ENCODE assay signal across 16 mouse cellular contexts in the genomic region with DNA sequence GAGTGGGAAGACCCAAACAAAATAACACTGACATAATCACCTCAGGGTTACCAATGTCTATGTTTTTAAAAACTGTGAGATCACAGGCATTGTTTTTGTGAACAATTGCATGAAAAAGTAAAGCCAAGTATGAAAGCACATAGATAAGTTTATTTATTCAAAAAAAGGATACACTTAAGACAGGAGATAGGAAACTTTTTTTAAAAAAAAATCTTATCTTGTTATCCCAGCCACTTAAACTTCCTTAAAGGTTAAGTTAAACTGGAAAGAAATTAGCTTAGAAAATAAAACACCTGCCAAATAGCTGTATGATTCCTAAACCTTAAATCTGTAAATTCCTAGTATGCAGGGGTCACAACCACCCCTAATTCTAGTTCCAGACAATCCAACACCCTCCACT. TPM values are rescaled to one million over a fixed set of nuclear protein-coding genes. Genes with fewer than 3 reads are reported as not detected.
DNase-seq lines count a peak whose midpoint lies in the region; ATAC-seq and TF ChIP-seq lines count a peak whose summit lies in the region.
"Had no signal": no experiment of that assay in that cellular context is flagged by ENCODE, and none has a peak within 500 bp of the region (broad histone marks: within the 10 kb centered on the region; RNA-seq: fewer than 3 reads in every experiment).

No protein-coding gene starts in this region.

- no peaks in the 10 kb centered on the region for H3K36me3 ChIP-seq in hindbrain, embryonic 10.5 days
- H3K36me3 ChIP-seq in hindbrain, embryonic 11.5 days (ENCODE audit: control insufficient read depth, insufficient read depth, low read length), result no peaks in the 10 kb centered on the region
- H3K36me3 ChIP-seq in hindbrain, embryonic 14.5 days (replicated peaks; ENCODE audit: control insufficient read depth, insufficient read depth), result no peaks in the 10 kb centered on the region
- H3K36me3 ChIP-seq in liver, embryonic 14.5 days (replicated peaks; ENCODE audit: control insufficient read depth, insufficient read depth, low read depth), result no peaks in the 10 kb centered on the region
- no peaks in the 10 kb centered on the region for H3K36me3 ChIP-seq in neural tube, embryonic 13.5 days
- no peaks in the 10 kb centered on the region for H3K36me3 ChIP-seq in thymus, adult 2 months (ENCODE audit: control insufficient read depth, insufficient read depth, low read length)
- H3K36me3 ChIP-seq: embryonic facial prominence, embryonic 12.5 days; limb, embryonic 13.5 days; stomach, embryonic 15.5 days had no signal

- H3K9ac ChIP-seq in hindbrain, embryonic 11.5 days (ENCODE audit: low read depth, low read length), result no peak overlapping the region
- H3K9ac ChIP-seq in hindbrain, embryonic 14.5 days, result no peak overlapping the region
- H3K9ac ChIP-seq in liver, embryonic 14.5 days (replicated peaks), result no peak overlapping the region
- H3K9ac ChIP-seq in neural tube, embryonic 13.5 days, result 0 out of 2 replicates have a peak overlapping the region, but pooled peaks have one; percentile 39
- H3K9ac ChIP-seq: embryonic facial prominence, embryonic 12.5 days; limb, embryonic 13.5 days; stomach, embryonic 15.5 days had no signal

- TF ChIP-seq EP300 in liver, embryonic 14.5 days (IDR thresholded peaks at IDR 0.05; ENCODE audit: low read depth), result no peak

- no peaks in the 10 kb centered on the region for H3K27me3 ChIP-seq in hindbrain, embryonic 10.5 days (ENCODE audit: insufficient read depth, poor library complexity, severe bottlenecking)
- no peaks in the 10 kb centered on the region for H3K27me3 ChIP-seq in hindbrain, embryonic 11.5 days (ENCODE audit: control insufficient read depth, insufficient read depth, low read length)
- H3K27me3 ChIP-seq in hindbrain, embryonic 14.5 days (ENCODE audit: control insufficient read depth, insufficient read depth, low read length), result no peaks in the 10 kb centered on the region
- peaks cover 25% of the 10 kb centered on the region for H3K27me3 ChIP-seq in liver, embryonic 14.5 days (ENCODE audit: control insufficient read depth, insufficient read depth, low read length)
- no peaks in the 10 kb centered on the region for H3K27me3 ChIP-seq in neural tube, embryonic 13.5 days
- H3K27me3 ChIP-seq in thymus, adult 2 months (ENCODE audit: control insufficient read depth, insufficient read depth, low read length), result peaks cover 7% of the 10 kb centered on the region
- H3K27me3 ChIP-seq: embryonic facial prominence, embryonic 12.5 days; limb, embryonic 13.5 days; stomach, embryonic 15.5 days had no signal

- ATAC-seq in hindbrain, embryonic 11.5 days (ENCODE audit: low FRiP score), result no peak
- ATAC-seq in hindbrain, embryonic 14.5 days (ENCODE audit: low FRiP score), result no peak
- ATAC-seq in liver, embryonic 14.5 days (ENCODE audit: insufficient read depth), result no peak
- no peak for ATAC-seq in neural tube, embryonic 13.5 days (ENCODE audit: low read depth)

- no peak for TF ChIP-seq CTCF in liver, embryonic 14.5 days (IDR thresholded peaks at IDR 0.05; ENCODE audit: low read depth)
- no peak for TF ChIP-seq CTCF in thymus, adult 2 months (IDR thresholded peaks at IDR 0.05; ENCODE audit: borderline replicate concordance, control insufficient read depth, extremely low read depth, insufficient read depth, low read length, poor library complexity)

- H3K27ac ChIP-seq in hindbrain, embryonic 10.5 days, result no peak overlapping the region
- H3K27ac ChIP-seq in hindbrain, embryonic 11.5 days (ENCODE audit: low read depth, low read length), result no peak overlapping the region
- H3K27ac ChIP-seq in hindbrain, embryonic 14.5 days, result no peak overlapping the region
- no peak overlapping the region for H3K27ac ChIP-seq in liver, embryonic 14.5 days
- H3K27ac ChIP-seq in neural tube, embryonic 13.5 days (replicated peaks), result no peak overlapping the region
- no peak overlapping the region for H3K27ac ChIP-seq in thymus, adult 2 months (ENCODE audit: control insufficient read depth, insufficient read depth, low read length)
- H3K27ac ChIP-seq: embryonic facial prominence, embryonic 12.5 days; limb, embryonic 13.5 days; stomach, embryonic 15.5 days had no signal

- peaks cover 10% of the 10 kb centered on the region; the same call in 1 of the 2 replicates for H3K4me1 ChIP-seq in hindbrain, embryonic 10.5 days (replicated peaks)
- 0 out of 2 replicates have a peak, but pooled peaks cover 2% of the 10 kb centered on the region for H3K4me1 ChIP-seq in hindbrain, embryonic 11.5 days (replicated peaks; ENCODE audit: control insufficient read depth, insufficient read depth, low read length)
- H3K4me1 ChIP-seq in hindbrain, embryonic 14.5 days (replicated peaks; ENCODE audit: control insufficient read depth, insufficient read depth, low read length), result peaks cover 8% of the 10 kb centered on the region
- peaks cover 0 to 1% of the 10 kb centered on the region in 2 experiments; a peak in 1 of 4 replicates for H3K4me1 ChIP-seq in liver, embryonic 14.5 days (replicated peaks; ENCODE audit: control insufficient read depth in 2 of 2, insufficient read depth in 2 of 2, low read length in 1 of 2)
- H3K4me1 ChIP-seq in neural tube, embryonic 13.5 days (replicated peaks), result peaks cover 22% of the 10 kb centered on the region
- H3K4me1 ChIP-seq in thymus, adult 2 months (replicated peaks; ENCODE audit: control insufficient read depth, insufficient read depth, low read length), result peaks cover 11% of the 10 kb centered on the region
- H3K4me1 ChIP-seq: embryonic facial prominence, embryonic 12.5 days; limb, embryonic 13.5 days; stomach, embryonic 15.5 days had no signal

- no peak overlapping the region for H3K4me2 ChIP-seq in hindbrain, embryonic 11.5 days (replicated peaks; ENCODE audit: low read depth, low read length)
- H3K4me2 ChIP-seq in hindbrain, embryonic 14.5 days (replicated peaks), result peak overlapping the region; percentile 63
- H3K4me2 ChIP-seq in liver, embryonic 14.5 days (ENCODE audit: low read depth), result peak overlapping the region; percentile 13; the same call in 1 of the 2 replicates
- peak overlapping the region; percentile 65 for H3K4me2 ChIP-seq in neural tube, embryonic 13.5 days
- H3K4me2 ChIP-seq: limb, embryonic 13.5 days; stomach, embryonic 15.5 days had no signal

- no peaks in the 10 kb centered on the region for H3K9me3 ChIP-seq in hindbrain, embryonic 10.5 days
- H3K9me3 ChIP-seq in hindbrain, embryonic 11.5 days (ENCODE audit: control insufficient read depth, low read length), result no peaks in the 10 kb centered on the region
- no peaks in the 10 kb centered on the region for H3K9me3 ChIP-seq in hindbrain, embryonic 14.5 days (ENCODE audit: control insufficient read depth, low read length)
- H3K9me3 ChIP-seq in liver, embryonic 14.5 days (ENCODE audit: control insufficient read depth, low read length), result no peaks in the 10 kb centered on the region
- no peaks in the 10 kb centered on the region for H3K9me3 ChIP-seq in neural tube, embryonic 13.5 days
- H3K9me3 ChIP-seq: embryonic facial prominence, embryonic 12.5 days; limb, embryonic 13.5 days; stomach, embryonic 15.5 days had no signal

- no peak for TF ChIP-seq POLR2A in thymus, adult 2 months (IDR thresholded peaks at IDR 0.05; ENCODE audit: control insufficient read depth, extremely low read depth, insufficient read depth, low read length, poor library complexity)

- DNase-seq in hindbrain, embryonic 10.5 days (ENCODE audit: low spot score), result no peak
- no peak for DNase-seq in hindbrain, embryonic 11.5 days (ENCODE audit: low spot score)
- DNase-seq in hindbrain, embryonic 14.5 days (ENCODE audit: low spot score), result no peak
- DNase-seq in liver, embryonic 14.5 days (ENCODE audit: low read depth in 3 of 3, low spot score in 3 of 3), result no peak
- no peak for DNase-seq in adrenal gland, postnatal 25 days
- no peak for DNase-seq in thymus, adult 2 months
- DNase-seq: adrenal gland, postnatal 36 days; cerebellum, postnatal 36 days; kidney, postnatal 36 days; layer of hippocampus, postnatal 36 days had no signal

- H3K4me3 ChIP-seq in hindbrain, embryonic 10.5 days, result 0 out of 2 replicates have a peak overlapping the region, but pooled peaks have one; percentile 86
- no peak overlapping the region for H3K4me3 ChIP-seq in hindbrain, embryonic 11.5 days (ENCODE audit: low read depth, low read length)
- peak overlapping the region; percentile 95; the same call in 1 of the 2 replicates for H3K4me3 ChIP-seq in hindbrain, embryonic 14.5 days (replicated peaks; ENCODE audit: low read length)
- no peak overlapping the region for H3K4me3 ChIP-seq in liver, embryonic 14.5 days (ENCODE audit: insufficient read depth in 1 of 2, low read depth in 2 of 2, low read length in 2 of 2)
- peak overlapping the region; percentile 87 for H3K4me3 ChIP-seq in neural tube, embryonic 13.5 days
- no peak overlapping the region for H3K4me3 ChIP-seq in thymus, adult 2 months (ENCODE audit: control insufficient read depth, insufficient read depth, low read length)
- H3K4me3 ChIP-seq: embryonic facial prominence, embryonic 12.5 days; limb, embryonic 13.5 days; stomach, embryonic 15.5 days had no signal

RNA-seq across cellular contexts. Expression of a gene that starts 2.5 kb away (rescaled TPM):
- 10.5 and 11.0 TPM in 2 replicates for polyA plus RNA-seq in hindbrain, embryonic 10.5 days (2016; fragmentation: Nextera tagmentation; extraction: Ambion mirVana)
- polyA plus RNA-seq in hindbrain, embryonic 11.5 days (2014; fragmentation: Nextera tagmentation; extraction: Ambion mirVana), result 18.0 and 30.0 TPM in 2 replicates
- 18.4 and 21.1 TPM in 2 replicates for polyA plus RNA-seq in hindbrain, embryonic 14.5 days (2014; fragmentation: Nextera tagmentation; extraction: Ambion mirVana)
- polyA plus RNA-seq in liver, embryonic 14.5 days (2012; rRNA removed), result 1.8 and 2.3 TPM in 2 replicates
- polyA plus RNA-seq in liver, embryonic 14.5 days (2014; fragmentation: Nextera tagmentation; extraction: Ambion mirVana), result 3.1 and 3.3 TPM in 2 replicates
- 14.3 and 14.7 TPM in 2 replicates for polyA plus RNA-seq in neural tube, embryonic 13.5 days (2015; fragmentation: Nextera tagmentation; extraction: Ambion mirVana)
- 14.0 and 15.7 TPM in 2 replicates for total RNA-seq in adrenal gland, postnatal 25 days (2021)
- polyA plus RNA-seq in thymus, adult 2 months (2012; rRNA removed), result 1.6 and 1.7 TPM in 2 replicates

RNA-seq across cellular contexts. Expression of a gene that starts 31.0 kb away (rescaled TPM):
- polyA plus RNA-seq in hindbrain, embryonic 10.5 days (2016; fragmentation: Nextera tagmentation; extraction: Ambion mirVana), result not detected in 2 replicates
- not detected in 2 replicates for polyA plus RNA-seq in hindbrain, embryonic 11.5 days (2014; fragmentation: Nextera tagmentation; extraction: Ambion mirVana)
- not detected in 2 replicates for polyA plus RNA-seq in hindbrain, embryonic 14.5 days (2014; fragmentation: Nextera tagmentation; extraction: Ambion mirVana)
- polyA plus RNA-seq in liver, embryonic 14.5 days (2012; rRNA removed), result not detected in 2 replicates
- not detected in 2 replicates for polyA plus RNA-seq in liver, embryonic 14.5 days (2014; fragmentation: Nextera tagmentation; extraction: Ambion mirVana)
- polyA plus RNA-seq in neural tube, embryonic 13.5 days (2015; fragmentation: Nextera tagmentation; extraction: Ambion mirVana), result not detected in 2 replicates
- not detected in 2 replicates for total RNA-seq in adrenal gland, postnatal 25 days (2021)
- not detected in 2 replicates for polyA plus RNA-seq in thymus, adult 2 months (2012; rRNA removed)
- total RNA-seq: adrenal gland, postnatal 36 days; gastrocnemius, postnatal 4 days; layer of hippocampus, postnatal 36 days had no signal
- polyA plus RNA-seq: embryonic facial prominence, embryonic 12.5 days; limb, embryonic 13.5 days; lung, embryonic 16.5 days; stomach, embryonic 15.5 days had no signal

RNA-seq across cellular contexts. Expression of a gene that starts 40.7 kb away (rescaled TPM):
- 8.8 and 10.7 TPM in 2 replicates for polyA plus RNA-seq in hindbrain, embryonic 10.5 days (2016; fragmentation: Nextera tagmentation; extraction: Ambion mirVana)
- polyA plus RNA-seq in hindbrain, embryonic 11.5 days (2014; fragmentation: Nextera tagmentation; extraction: Ambion mirVana), result 8.8 and 8.9 TPM in 2 replicates
- polyA plus RNA-seq in hindbrain, embryonic 14.5 days (2014; fragmentation: Nextera tagmentation; extraction: Ambion mirVana), result 6.4 and 6.8 TPM in 2 replicates
- polyA plus RNA-seq in liver, embryonic 14.5 days (2012; rRNA removed), result 6.0 and 7.8 TPM in 2 replicates
- polyA plus RNA-seq in liver, embryonic 14.5 days (2014; fragmentation: Nextera tagmentation; extraction: Ambion mirVana), result 10.7 and 11.6 TPM in 2 replicates
- 6.4 and 6.6 TPM in 2 replicates for polyA plus RNA-seq in neural tube, embryonic 13.5 days (2015; fragmentation: Nextera tagmentation; extraction: Ambion mirVana)
- total RNA-seq in adrenal gland, postnatal 25 days (2021), result 15.8 and 24.3 TPM in 2 replicates
- polyA plus RNA-seq in thymus, adult 2 months (2012; rRNA removed), result 5.1 and 6.2 TPM in 2 replicates

Comparison
In these comparisons a context has a peak if more than half of its experiments do, and no peak if none do; other contexts are left out.
1. H3K4me3 ChIP-seq: peak in hindbrain, embryonic 10.5 days (single experiment), hindbrain, embryonic 14.5 days (single experiment) and neural tube, embryonic 13.5 days (single experiment); none in hindbrain, embryonic 11.5 days (single experiment), liver, embryonic 14.5 days (0 of 2) and thymus, adult 2 months (single experiment).